Comparison of ENCODE assay signal across 14 mouse cellular contexts in the genomic region with DNA sequence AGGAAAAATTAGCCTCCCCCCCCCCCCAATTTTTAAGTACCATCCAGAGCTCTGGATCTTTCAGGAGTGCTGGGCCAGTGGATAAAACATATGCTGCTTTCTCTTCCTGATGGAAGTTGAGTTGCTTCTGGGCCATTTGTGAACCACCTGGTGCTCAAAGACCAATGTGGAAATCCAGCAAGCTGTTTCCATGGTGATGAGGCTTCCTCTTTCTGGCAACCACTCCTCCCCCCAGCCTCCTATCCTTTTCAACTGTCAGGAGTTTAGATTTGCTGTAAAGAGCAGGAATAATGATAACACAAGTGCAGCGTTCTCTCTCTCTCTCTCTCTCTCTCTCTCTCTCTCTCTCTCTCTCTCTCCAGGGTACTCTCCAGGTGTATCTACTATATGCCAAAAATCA.
DNase-seq lines count a peak whose midpoint lies in the region; ATAC-seq and TF ChIP-seq lines count a peak whose summit lies in the region.
"Had no signal": no experiment of that assay in that cellular context is flagged by ENCODE, and none has a peak within 500 bp of the region (broad histone marks: within the 10 kb centered on the region; RNA-seq: fewer than 3 reads in every experiment).

No protein-coding gene starts in this region.

- WGBS in midbrain, embryonic 13.5 days = 0% methylated on average over 1 of the region's 1 CpGs
- 58% methylated on average over 1 of the region's 1 CpGs for WGBS in midbrain, embryonic 10.5 days
- 16% methylated on average over 1 of the region's 1 CpGs for WGBS in hindbrain, embryonic 16.5 days
- WGBS in liver, postnatal 0 days (ENCODE audit: insufficient replicate concordance) = 61% methylated on average over 1 of the region's 1 CpGs

- TF ChIP-seq EP300 in liver, postnatal 0 days (IDR thresholded peaks at IDR 0.05; ENCODE audit: low read depth) = no peak

- no peak overlapping the region for H3K4me3 ChIP-seq in midbrain, embryonic 13.5 days (replicated peaks)
- no peak overlapping the region for H3K4me3 ChIP-seq in midbrain, embryonic 10.5 days
- H3K4me3 ChIP-seq in hindbrain, embryonic 16.5 days (ENCODE audit: low read length) = no peak overlapping the region
- no peak overlapping the region for H3K4me3 ChIP-seq in liver, postnatal 0 days (ENCODE audit: low read depth, low read length)

- H3K4me2 ChIP-seq in midbrain, embryonic 13.5 days (replicated peaks) = no peak overlapping the region
- H3K4me2 ChIP-seq in hindbrain, embryonic 16.5 days (ENCODE audit: low read length) = no peak overlapping the region
- H3K4me2 ChIP-seq in liver, postnatal 0 days (ENCODE audit: low read depth, low read length) = no peak overlapping the region

- TF ChIP-seq CTCF in liver, postnatal 0 days (IDR thresholded peaks at IDR 0.05; ENCODE audit: low read depth) = no peak

- H3K36me3 ChIP-seq in midbrain, embryonic 13.5 days = no peaks in the 10 kb centered on the region
- H3K36me3 ChIP-seq in midbrain, embryonic 10.5 days = no peaks in the 10 kb centered on the region
- no peaks in the 10 kb centered on the region for H3K36me3 ChIP-seq in hindbrain, embryonic 16.5 days (ENCODE audit: control insufficient read depth, insufficient read depth, low read length)
- H3K36me3 ChIP-seq in liver, postnatal 0 days (replicated peaks; ENCODE audit: insufficient read depth, low read length) = no peaks in the 10 kb centered on the region

- peaks cover 10% of the 10 kb centered on the region for H3K4me1 ChIP-seq in midbrain, embryonic 13.5 days (replicated peaks)
- H3K4me1 ChIP-seq in midbrain, embryonic 10.5 days = peaks cover 8% of the 10 kb centered on the region
- peaks cover 2% of the 10 kb centered on the region; the same call in 1 of the 2 replicates for H3K4me1 ChIP-seq in hindbrain, embryonic 16.5 days (ENCODE audit: control insufficient read depth, insufficient read depth, low read depth, low read length)
- no peaks in the 10 kb centered on the region for H3K4me1 ChIP-seq in liver, postnatal 0 days (ENCODE audit: insufficient read depth)

- no peaks in the 10 kb centered on the region for H3K9me3 ChIP-seq in midbrain, embryonic 13.5 days
- H3K9me3 ChIP-seq in midbrain, embryonic 10.5 days (replicated peaks) = no peaks in the 10 kb centered on the region
- no peaks in the 10 kb centered on the region for H3K9me3 ChIP-seq in hindbrain, embryonic 16.5 days (ENCODE audit: control insufficient read depth, low read length)
- H3K9me3 ChIP-seq in liver, postnatal 0 days (ENCODE audit: low read length) = no peaks in the 10 kb centered on the region

- DNase-seq in embryo, embryonic 10.5 days (ENCODE audit: low spot score) = peak; percentile 24
- DNase-seq in embryo, embryonic 10 days (ENCODE audit: low spot score) = no peak
- no peak for DNase-seq in midbrain, embryonic 10.5 days (ENCODE audit: low spot score)
- peak; percentile 44 for DNase-seq in retina, embryonic 14.5 days (ENCODE audit: low spot score)
- DNase-seq in liver, postnatal 0 days = no peak
- DNase-seq: adrenal gland, postnatal 25 days; cerebellum, postnatal 14 days; heart, adult 18-20 months; heart, postnatal 36 days; kidney, postnatal 10 days; lung, postnatal 36 days had no signal

- no peak overlapping the region; the same call in 1 of the 2 replicates for H3K27ac ChIP-seq in midbrain, embryonic 13.5 days
- H3K27ac ChIP-seq in midbrain, embryonic 10.5 days (replicated peaks) = no peak overlapping the region
- H3K27ac ChIP-seq in hindbrain, embryonic 16.5 days (ENCODE audit: low read depth, low read length) = no peak overlapping the region
- H3K27ac ChIP-seq in liver, postnatal 0 days (ENCODE audit: low read depth) = no peak overlapping the region

- H3K9ac ChIP-seq in midbrain, embryonic 13.5 days (replicated peaks) = no peak overlapping the region
- H3K9ac ChIP-seq in hindbrain, embryonic 16.5 days (ENCODE audit: low read depth, low read length) = no peak overlapping the region
- H3K9ac ChIP-seq in liver, postnatal 0 days (replicated peaks) = no peak overlapping the region

- peak; percentile 55 for ATAC-seq in midbrain, embryonic 13.5 days
- peak; percentile 84 for ATAC-seq in hindbrain, embryonic 16.5 days
- no peak for ATAC-seq in CD4-positive, CD25-positive, alpha-beta regulatory T cell, adult 4 months
- ATAC-seq in liver, postnatal 0 days = no peak

- H3K27me3 ChIP-seq in midbrain, embryonic 13.5 days = no peaks in the 10 kb centered on the region
- no peaks in the 10 kb centered on the region for H3K27me3 ChIP-seq in midbrain, embryonic 10.5 days (ENCODE audit: low read depth, poor library complexity, severe bottlenecking)
- no peaks in the 10 kb centered on the region for H3K27me3 ChIP-seq in hindbrain, embryonic 16.5 days (replicated peaks; ENCODE audit: control insufficient read depth, insufficient read depth, low read length)
- no peaks in the 10 kb centered on the region for H3K27me3 ChIP-seq in liver, postnatal 0 days (ENCODE audit: insufficient read depth, low read length)

Comparison
In these comparisons a context has a peak if more than half of its experiments do, and no peak if none do; other contexts are left out.
1. DNase-seq: peak in embryo, embryonic 10.5 days (single experiment) and retina, embryonic 14.5 days (single experiment); none in embryo, embryonic 10 days (single experiment), midbrain, embryonic 10.5 days (single experiment) and liver, postnatal 0 days (single experiment).
2. ATAC-seq: peak in midbrain, embryonic 13.5 days (single experiment) and hindbrain, embryonic 16.5 days (single experiment); none in CD4-positive, CD25-positive, alpha-beta regulatory T cell, adult 4 months (single experiment) and liver, postnatal 0 days (single experiment).